Mouse (Mus musculus) lung, adult 2 months (tissue): ENCODE data around the gene Dusp6.

Experiments
- CTCF ChIP-seq: fragments of 200-500 bp; IDR thresholded peaks from 2 replicates; pipeline ENCODE4 v1.5.1; 2011; ENCODE audit warnings: mild to moderate bottlenecking, low read length, control low read depth; ENCODE audit not compliant: insufficient read depth
- POLR2A ChIP-seq: fragments of 200-500 bp; IDR thresholded peaks from 2 replicates; pipeline ENCODE4 v1.6.1; 2011; ENCODE audit warnings: low read depth, mild to moderate bottlenecking, control low read depth, low read length, borderline replicate concordance; ENCODE audit errors: extremely low read depth

DNA sequence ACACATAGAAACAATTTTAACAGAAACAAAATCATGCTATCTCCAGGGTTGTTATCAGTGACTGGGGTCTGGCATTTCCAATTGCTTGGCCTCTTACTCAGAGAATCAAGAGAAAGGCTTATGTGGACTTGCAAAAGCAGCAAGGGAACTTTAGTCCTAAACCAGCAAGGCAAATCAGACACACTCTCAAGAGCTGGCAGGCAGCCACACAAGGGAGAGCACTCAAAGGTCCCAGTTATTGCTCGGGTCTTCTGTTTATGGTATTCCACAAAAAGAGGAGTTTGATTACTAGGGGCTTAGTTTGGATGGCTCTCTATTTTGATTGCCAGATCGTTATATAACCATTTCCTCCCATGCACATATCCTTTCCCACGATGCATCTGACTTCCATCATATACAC is 38.8 kb upstream of the Dusp6 start:
- TF ChIP-seq CTCF (no peak), POLR2A (no peak)
